Mouse (Mus musculus) cortical plate, adult 2 months (tissue): ENCODE data around the gene Skint8.

Experiments used
- CTCF ChIP-seq: fragments of 200-500 bp; IDR thresholded peaks from 2 replicates; pipeline ENCODE4 v1.5.1; 2011; ENCODE audit warnings: mild to moderate bottlenecking, control low read depth, low read length; ENCODE audit not compliant: insufficient read depth; ENCODE audit errors: extremely low read depth
- POLR2A ChIP-seq: fragments of 200-500 bp; IDR thresholded peaks from 2 replicates; pipeline ENCODE4 v1.6.1; 2011; ENCODE audit warnings: mild to moderate bottlenecking, low read length, control low read depth; ENCODE audit not compliant: insufficient read depth; ENCODE audit errors: extremely low read depth

DNA sequence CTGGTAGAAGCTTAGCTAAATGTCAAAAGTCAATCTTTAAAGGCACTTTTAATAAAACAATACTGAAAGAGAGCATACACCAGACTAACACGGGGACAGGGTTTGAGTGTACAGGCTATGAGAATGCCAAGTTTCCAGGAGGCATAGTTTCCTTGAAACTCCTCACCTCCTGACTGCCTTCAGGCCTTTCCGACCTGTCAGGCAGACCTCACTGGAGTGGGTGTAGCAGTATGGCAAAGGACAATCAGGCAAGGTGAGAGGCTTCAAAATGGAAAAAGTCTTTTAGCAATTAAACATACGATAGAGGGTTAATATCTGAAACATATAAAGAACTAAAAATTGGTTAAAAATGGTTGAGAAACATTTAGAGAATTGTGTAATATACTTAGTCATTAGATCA lies 44.5 kb downstream of the Skint8 start:
- TF ChIP-seq CTCF: no peak
- no peak for TF ChIP-seq POLR2A
